Mouse (Mus musculus) heart, postnatal 36 days (tissue): ENCODE measurements around the gene Unc13a. TPM values are rescaled to one million over a fixed set of nuclear protein-coding genes. Genes with fewer than 3 reads are reported as not detected.

Source experiments
- DNase-seq, 2 experiments: peaks; one replicate each; pipeline ENCODE4 v3.0.0; 2021 to 2022
- intact Hi-C: fragments of 180-260 bp; cut with DNase I; formaldehyde crosslinking; loops from one replicate; pipeline ENCODE4 v1.15.1; 2025
- microRNA-seq, 2 experiments: library from miRNA; unstranded; fragments of <30 nt; microRNA quantifications; one replicate each; pipeline ENCODE4 v1.2.0; 2021; ENCODE audit warnings: borderline number of aligned reads in 2 of 2
- total RNA-seq, 2 experiments: library from RNA; stranded (reverse); gene quantifications; 2 replicates each; pipeline ENCODE4 v1.2.3; 2021

Unc13a gene
- total RNA-seq, 2 experiments from 2014 or later: 0.49 to 0.64 TPM

DNA sequence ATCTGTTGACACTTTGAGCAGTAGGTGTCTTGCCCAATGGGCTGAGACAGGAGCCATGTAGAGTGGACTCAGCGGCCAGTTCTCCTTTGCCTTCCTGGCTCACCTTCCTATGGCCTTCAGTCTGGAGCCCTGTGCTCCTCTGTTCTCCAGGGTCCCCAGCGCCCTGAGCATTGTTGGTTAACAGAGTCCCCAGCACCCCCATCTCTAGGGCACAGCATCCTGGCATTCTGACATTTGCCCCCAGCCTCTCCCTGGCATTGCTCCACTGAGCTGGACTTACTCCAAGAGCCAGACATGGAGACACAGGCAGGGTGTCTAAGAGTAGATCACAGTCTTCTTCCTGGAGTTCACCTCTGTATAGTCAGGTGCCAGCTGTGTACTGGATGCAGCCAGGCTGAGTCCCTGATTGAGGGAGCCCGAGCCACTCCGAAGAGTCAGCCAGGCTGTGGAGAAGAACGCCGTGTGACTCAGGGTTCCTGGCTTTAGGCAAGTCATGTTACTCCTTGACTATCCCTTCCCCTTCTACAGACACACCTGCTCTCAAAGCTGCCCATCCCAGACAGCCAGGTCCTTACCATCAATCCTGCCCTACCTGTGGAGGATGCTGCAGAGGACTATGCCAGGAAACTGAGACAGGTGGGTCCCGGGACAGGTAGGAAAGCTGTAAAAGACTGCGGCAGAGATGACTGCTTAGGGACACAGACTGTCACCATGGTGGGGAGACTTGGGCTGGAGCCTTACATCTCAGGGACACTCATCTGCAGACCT, 77.8 kb downstream of the Unc13a start:
- intact Hi-C loops: loop anchor here (2.0 kb wide), 1 partner anchor 37 kb away; no protein-coding TSS in a partner anchor
- DNase-seq: no peak

DNA sequence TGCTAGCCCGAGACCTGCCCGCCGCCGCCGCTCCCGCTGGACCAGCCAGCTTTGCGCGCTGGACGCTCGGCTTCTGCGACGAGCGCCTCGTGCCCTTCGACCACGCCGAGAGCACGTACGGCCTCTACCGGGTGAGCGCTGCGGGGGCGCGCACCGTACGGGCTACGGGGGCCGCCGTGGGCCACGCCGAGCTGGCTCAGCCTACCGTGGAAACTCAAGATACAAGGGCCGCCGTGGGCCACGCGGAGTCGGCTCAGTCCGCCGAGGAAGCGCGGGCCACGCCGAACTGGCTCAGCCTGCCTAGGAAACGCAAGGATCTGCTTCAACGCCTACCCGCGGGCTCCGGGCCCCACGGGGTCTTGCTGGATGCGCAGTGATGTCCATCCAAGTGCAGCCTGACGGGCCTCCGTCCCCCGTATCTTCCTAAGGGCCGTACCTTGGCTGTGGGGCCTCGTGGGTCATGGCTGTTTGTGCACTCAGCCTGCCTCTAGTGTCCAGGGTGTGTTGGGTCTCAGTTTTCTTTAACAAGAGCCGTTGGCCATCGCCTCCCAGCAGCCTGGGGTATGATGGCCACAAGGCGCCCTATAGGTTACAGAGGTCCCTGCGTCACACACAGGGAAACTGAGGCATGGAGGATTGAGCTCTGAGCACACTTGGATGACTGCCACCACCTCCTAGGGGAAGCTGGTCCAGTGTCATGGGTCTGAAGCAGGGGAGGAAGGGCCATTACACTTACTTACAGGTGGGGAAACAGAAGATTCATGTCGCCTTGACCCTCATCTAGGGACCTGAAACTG, 79.0 kb downstream of the Unc13a start:
- DNase-seq: peak in 1 of 2 experiments; percentile 75
- intact Hi-C loops: loop anchor here (2.0 kb wide), 1 partner anchor 38 kb away; no protein-coding TSS in a partner anchor

DNA sequence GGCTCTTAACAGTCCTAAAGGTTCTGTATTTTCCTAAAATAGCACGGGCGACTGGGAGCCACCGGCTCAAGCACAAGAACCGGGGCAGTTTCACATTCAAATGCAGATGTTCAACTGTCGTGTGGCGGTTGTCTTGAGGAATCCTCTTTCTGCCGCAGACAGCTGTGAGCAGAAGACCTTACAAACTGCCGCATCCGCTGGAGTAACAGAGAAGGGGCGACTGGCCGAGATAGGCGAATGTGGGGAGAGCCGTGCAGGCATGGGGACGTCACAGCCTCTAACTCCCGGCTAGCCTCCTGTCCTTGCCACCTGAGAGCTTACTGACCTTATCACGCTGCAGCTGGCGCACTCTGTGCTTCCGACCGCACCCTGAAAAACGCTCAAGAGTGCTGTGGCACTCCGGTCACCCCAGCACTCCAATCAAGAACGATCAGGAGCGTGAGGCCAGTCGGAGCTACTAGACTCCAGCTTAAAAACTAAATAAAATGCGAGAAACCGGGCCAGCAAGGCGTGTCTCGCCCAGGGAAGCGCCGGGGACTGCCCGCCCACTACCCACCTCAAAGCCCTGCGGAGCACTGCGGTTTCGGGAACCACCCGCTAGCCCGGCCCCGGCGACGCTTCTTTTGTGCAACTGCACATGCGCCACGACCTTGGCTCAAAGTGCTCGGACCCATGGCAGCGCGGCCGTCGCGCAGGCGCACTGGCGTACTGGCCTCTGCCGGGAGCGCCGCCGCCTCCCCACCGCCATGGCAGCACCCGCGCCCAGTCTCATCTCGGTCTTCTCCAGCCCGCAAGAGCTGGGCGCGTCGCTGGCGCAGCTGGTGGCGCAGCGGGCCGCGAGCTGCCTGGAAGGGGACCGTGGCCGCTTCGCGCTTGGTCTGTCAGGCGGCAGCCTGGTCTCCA, 79.8 kb downstream of the Unc13a start, which contains the start of gene Pgls:
Gene Pgls, plus strand, starts transcription at position 706 of the 903 bp plus-strand sequence.
- DNase-seq: peak; percentile 94 to 96
- intact Hi-C loops: loop anchor here (1.0 to 2.0 kb wide), 2 partner anchors 29 to 39 kb away; no protein-coding TSS in a partner anchor

DNA sequence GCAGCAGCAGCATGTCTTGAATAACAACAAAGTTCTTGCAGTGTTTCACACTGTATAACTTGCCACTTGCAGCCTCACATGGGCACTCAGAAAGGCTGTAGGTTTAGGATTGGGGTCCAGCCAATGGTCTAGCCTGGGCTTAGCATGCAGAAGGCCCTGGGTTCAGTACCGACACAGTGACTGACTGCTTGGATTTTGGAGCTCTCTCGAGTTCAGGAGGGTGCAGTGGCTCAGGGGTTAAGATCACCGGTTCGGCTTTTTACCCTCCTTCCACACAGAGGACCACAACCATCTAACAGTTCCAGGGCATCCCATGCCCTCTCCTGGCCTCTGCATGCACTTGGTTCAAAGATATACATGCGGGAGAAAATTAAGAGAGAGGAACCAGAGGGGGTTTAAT, 80.5 kb downstream of the Unc13a start:
- DNase-seq: no peak
- intact Hi-C loops: loop anchor here (1.0 kb wide), 1 partner anchor 29 kb away; no protein-coding TSS in a partner anchor

DNA sequence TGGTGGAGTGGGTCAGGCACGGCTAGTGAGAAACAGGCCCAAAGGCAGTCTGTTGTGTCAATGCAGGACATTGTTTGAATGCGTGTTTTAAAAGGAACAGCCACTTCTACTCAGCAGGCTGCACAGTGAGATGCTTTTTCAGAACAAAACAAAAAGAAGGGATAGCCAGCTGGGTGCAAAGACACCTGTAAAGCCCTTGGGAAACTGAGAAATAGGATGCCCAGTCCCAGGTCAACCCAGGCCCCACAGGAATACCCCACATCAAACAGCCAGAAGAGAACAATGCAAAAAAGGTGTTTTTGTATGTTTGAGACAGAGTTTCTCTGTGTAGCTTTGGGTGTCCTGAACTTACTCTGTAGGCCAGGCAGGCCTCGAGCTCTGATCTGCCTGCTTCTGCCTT, 82.8 kb downstream of the Unc13a start:
- no peak for DNase-seq
- intact Hi-C loops: no loop called here

DNA sequence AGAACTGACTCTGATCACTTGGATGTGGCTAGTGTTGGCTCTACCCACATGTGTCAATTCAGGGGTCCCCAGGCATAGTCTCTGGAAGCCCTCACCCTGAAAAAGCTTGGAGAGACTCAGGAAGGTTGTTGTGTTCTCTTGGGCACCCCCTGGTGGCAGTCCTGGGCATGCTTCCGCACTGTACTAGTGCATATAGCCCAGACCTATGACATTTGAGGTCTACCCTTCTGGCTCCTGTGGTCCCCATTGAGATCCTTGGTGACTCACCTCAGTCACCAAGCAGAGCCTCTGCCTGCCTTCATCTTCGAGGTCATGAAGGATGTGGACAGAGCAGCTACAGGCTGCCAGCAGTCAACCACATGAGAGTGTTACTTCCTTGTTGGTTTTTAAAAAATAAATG, 84.7 kb downstream of the Unc13a start:
- intact Hi-C loops: no loop called here
- DNase-seq: peak in 1 of 2 experiments; percentile 44

DNA sequence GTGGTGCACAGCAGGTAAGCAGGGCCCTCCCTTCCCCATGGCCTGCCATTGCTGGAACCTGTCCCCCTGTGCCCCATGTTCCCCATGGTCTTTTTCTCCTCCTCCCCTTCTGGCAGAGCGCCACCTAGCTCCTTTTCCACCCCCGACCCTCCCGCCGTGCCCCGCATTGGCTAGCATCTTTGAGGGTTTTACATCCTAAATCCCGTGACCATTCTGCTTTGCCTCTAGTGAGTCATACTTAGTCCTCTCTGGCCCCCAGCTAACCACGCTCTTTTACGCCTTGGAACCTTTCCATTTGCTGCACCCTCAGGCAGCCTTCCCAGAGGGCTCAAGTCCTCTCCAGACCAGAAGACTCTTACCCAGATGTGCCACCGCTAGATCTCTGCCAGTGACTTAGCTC, 91.4 kb downstream of the Unc13a start:
- DNase-seq: no peak
- intact Hi-C loops: no loop called here

DNA sequence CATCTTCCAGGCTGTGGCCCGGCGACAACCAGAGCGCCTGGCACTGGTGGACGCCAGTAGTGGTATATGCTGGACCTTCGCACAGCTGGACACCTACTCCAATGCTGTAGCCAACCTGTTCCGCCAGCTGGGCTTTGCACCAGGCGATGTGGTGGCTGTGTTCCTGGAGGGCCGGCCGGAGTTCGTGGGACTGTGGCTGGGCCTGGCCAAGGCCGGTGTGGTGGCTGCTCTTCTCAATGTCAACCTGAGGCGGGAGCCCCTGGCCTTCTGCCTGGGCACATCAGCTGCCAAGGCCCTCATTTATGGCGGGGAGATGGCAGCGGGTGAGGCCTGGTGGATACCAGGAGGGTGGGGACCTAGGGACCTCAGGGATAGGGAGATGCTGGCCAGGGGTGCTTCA, 92.1 kb downstream of the Unc13a start:
- DNase-seq: peak; percentile 56 to 69
- intact Hi-C loops: no loop called here

DNA sequence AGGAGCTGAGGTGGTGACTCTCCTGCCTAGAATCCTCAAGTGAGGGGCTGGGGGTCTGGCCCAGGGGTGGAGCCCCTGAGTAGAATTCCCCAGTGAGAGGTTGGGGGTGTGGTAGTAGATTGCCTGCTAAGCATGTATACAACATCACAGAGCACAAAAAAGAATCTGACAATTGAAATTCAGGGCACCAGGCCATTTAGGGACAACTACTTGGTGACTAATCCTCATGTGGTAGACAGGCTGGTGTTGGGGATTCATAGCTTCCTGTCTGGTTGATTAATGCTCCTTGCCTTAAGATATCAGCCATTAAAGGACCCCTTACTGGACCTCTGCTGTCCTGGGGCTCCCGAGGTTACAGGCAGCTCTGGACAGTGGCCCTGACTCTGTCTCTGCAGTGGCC, 92.5 kb downstream of the Unc13a start:
- no peak for DNase-seq
- intact Hi-C loops: no loop called here

DNA sequence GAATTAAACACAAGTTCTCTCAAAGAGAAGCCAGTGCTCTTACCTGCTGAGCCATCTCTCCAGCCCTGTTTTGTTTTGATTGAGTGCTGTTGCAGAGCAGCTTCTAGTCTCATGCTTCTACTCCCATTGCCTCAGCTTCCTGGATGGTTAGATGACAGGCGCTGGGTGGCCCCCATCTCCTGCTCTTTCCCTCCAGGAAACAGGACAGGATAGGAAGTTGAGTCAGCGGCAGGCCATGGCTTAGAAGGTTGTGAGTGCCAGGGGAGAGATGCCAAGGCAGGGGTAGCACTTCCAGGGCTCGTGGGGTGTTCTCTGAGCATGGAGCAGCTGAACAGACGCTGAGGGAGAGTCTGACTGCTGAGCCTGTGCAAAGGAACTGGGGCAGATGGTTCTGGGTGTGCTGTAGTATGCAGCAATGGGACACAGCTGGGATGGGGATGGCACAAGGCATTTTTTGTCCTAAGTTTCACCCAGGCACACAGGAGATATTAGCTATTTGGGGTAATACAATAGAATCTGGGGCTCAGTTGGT, 93.6 kb downstream of the Unc13a start:
- intact Hi-C loops: no loop called here
- DNase-seq: no peak

DNA sequence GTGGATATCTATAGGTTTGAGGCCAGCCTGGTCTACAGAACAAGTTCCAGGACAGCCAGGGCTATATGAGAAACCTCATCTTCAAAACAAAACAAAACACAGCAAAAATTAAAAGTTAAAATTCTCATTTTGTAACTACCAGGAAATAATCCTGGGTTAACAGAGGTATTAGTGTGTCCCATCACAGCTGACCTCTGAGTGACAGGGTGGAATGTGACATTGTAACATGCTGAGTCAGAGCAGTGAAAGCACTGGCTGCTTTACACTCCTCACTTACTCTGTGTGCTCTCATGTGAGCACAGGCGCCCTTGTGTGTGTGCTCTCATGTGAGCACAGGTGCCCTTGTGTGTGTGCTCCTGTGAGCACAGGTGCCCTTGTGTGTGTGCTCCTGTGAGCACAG, 96.5 kb downstream of the Unc13a start:
- intact Hi-C loops: no loop called here
- DNase-seq: no peak

DNA sequence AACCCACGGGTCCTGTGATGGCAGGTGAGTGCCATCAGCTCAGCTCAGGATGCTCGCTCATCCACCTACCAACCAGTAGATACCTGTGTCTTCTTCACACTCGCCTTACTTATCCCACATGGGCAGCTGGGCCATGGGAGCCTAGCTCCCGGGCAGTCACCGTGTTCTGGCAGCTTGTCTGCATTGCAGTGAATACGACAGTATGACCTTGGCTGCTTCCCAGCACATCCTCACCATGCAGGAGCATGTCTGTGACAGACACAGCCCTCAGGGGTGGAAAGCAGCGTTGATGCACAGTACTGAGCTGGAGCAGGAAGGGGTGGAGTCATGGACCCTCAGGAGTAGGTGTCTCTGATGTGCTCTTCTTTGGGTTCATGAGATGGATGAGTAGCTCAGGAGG, 97.1 kb downstream of the Unc13a start:
- no peak for DNase-seq
- intact Hi-C loops: no loop called here

Small RNA genes within 50 kb of the gene (microRNA-seq; reads per million reads assigned to microRNA genes)
- 0 reads per million in 2 experiments for gene Mir6769b

Other genes starting within 250 kb of the Unc13a start
- gene Abhd8, start 208.1 kb downstream of the Unc13a start, total RNA-seq: 10 to 100 TPM; 26.2 to 29.9 TPM
- gene Mrpl34, start 206.8 kb downstream of the Unc13a start, total RNA-seq: 100 to 1,000 TPM; 117 to 129 TPM
- 10 to 100 TPM; 32.1 to 32.3 TPM for gene Dda1, start 202.6 kb downstream of the Unc13a start, total RNA-seq
- 10 to 100 TPM; 18.1 to 18.6 TPM for gene Ano8, start 185.8 kb downstream of the Unc13a start, total RNA-seq
- gene Gtpbp3, start 183.7 kb downstream of the Unc13a start, total RNA-seq: 10 to 100 TPM; 15.8 to 20.2 TPM
- gene Plvap, start 160.0 kb downstream of the Unc13a start, total RNA-seq: 10 to 100 TPM; 24.5 to 26.0 TPM
- gene Ccdc194, start 146.0 kb downstream of the Unc13a start, total RNA-seq: not detected
- 10 to 100 TPM; 17.1 to 32.9 TPM for gene Bst2, start 134.3 kb downstream of the Unc13a start, total RNA-seq
- 10 to 100 TPM; 27.8 to 32.9 TPM for gene Mvb12a, start 128.8 kb downstream of the Unc13a start, total RNA-seq
- gene Tmem221, start 112.9 kb downstream of the Unc13a start, total RNA-seq: under 1 TPM in 1 of 2 experiments, not detected in 1; 0.22 TPM
- gene Nxnl1, start 105.2 kb downstream of the Unc13a start, total RNA-seq: under 1 TPM in 1 of 2 experiments, not detected in 1; 0.19 TPM
- 100 to 1,000 TPM; 171 to 223 TPM for gene Slc27a1, start 102.9 kb downstream of the Unc13a start, total RNA-seq
- 10 to 100 TPM; 64.7 to 69.7 TPM for gene Pgls, start 79.6 kb downstream of the Unc13a start, total RNA-seq
- gene Fam129c, start 74.1 kb downstream of the Unc13a start, total RNA-seq: 1 to 10 TPM in 1 of 2 experiments, under 1 TPM in 1; 0.58 to 1.2 TPM
- gene Colgalt1, start 60.8 kb downstream of the Unc13a start, total RNA-seq: 10 to 100 TPM; 40.2 to 45.2 TPM
- gene Jak3, start 4.5 kb upstream of the Unc13a start, total RNA-seq: 1 to 10 TPM; 8.2 to 8.6 TPM
- gene Insl3, start 17.5 kb upstream of the Unc13a start, total RNA-seq: 1 to 10 TPM; 3.8 to 4.7 TPM
- gene B3gnt3, start 30.0 kb upstream of the Unc13a start, total RNA-seq: 1 to 10 TPM; 6.5 to 7.5 TPM
- gene Fcho1, start 54.0 kb upstream of the Unc13a start, total RNA-seq: 1 to 10 TPM in 1 of 2 experiments, under 1 TPM in 1; 0.56 to 1.2 TPM
- 1 to 10 TPM; 6.2 to 6.9 TPM for gene Zfp709, start 210.3 kb upstream of the Unc13a start, total RNA-seq
- gene Zfp882, start 236.9 kb upstream of the Unc13a start, total RNA-seq: 1 to 10 TPM; 2.4 to 5.5 TPM
- gene Zfp617, start 236.9 kb upstream of the Unc13a start, total RNA-seq: 10 to 100 TPM; 25.1 to 25.2 TPM